Mouse (Mus musculus): Measurements from ENCODE around the gene Hist1h4k. TPM values are rescaled to one million over a fixed set of nuclear protein-coding genes. Genes with fewer than 3 reads are reported as not detected.
A peak's percentile ranks its signal among the peaks of the same experiment; 100 is the strongest.
"Not testable (repeated sequence)": the region's sequence is repeated elsewhere in the genome, so short reads cannot be mapped to it uniquely, and the experiment has no call there.

The Hist1h4k gene
- total RNA-seq, 1 experiment = 2,674 TPM

DNA sequence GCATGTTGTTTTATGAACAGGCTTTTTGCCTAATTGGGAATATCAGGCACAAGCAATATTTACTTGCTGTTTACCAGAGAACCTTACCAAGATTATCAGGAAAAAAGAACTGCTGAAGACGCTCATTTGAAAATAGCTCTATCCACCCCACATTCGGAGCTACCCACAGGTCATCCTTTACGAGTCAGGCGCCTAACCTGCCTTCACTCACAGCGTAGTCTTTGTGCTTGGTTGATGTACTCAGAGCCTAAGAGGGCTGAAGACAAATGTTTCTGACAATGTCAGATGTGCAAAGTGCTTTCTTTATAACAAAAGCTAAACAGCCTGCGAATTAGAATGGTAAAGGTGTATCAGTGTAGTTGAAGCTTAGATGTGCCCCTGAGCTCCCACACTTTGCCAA, 34.0 kb upstream of the Hist1h4k start:
- H3K27ac ChIP-seq (ENCODE audit: insufficient read depth, low read depth, low read length, poor library complexity, severe bottlenecking) = peak overlapping the region; percentile 40; the same call in 1 of the 2 replicates
- peaks cover 0 to 2% of the 10 kb centered on the region in 2 experiments; a peak in 2 of 4 replicates for H3K4me1 ChIP-seq (ENCODE audit: control insufficient read depth in 2 of 2, insufficient read depth in 2 of 2, low read length in 2 of 2, poor library complexity in 1 of 2)
- H3K9ac ChIP-seq (ENCODE audit: insufficient read depth, low read depth, low read length, poor library complexity, severe bottlenecking) = peak overlapping the region; percentile 38; the same call in 1 of the 2 replicates
- DNase-seq (ENCODE audit: low read depth, low spot score) = no peak
- no peaks in the 10 kb centered on the region for H3K36me3 ChIP-seq (ENCODE audit: control insufficient read depth, insufficient read depth, low read length, poor library complexity, severe bottlenecking)
- in situ Hi-C loops (cut with MboI; ENCODE audit: low sequenced_read_pairs in 2 of 2, unreplicated experiment in 2 of 2) = no loop called here
- no peak overlapping the region for H3K4me3 ChIP-seq (ENCODE audit: insufficient read depth in 1 of 2, low read depth in 1 of 2, low read length in 2 of 2, poor library complexity in 1 of 2, severe bottlenecking in 1 of 2)
- no peaks in the 10 kb centered on the region for H3K9me3 ChIP-seq (ENCODE audit: control insufficient read depth, insufficient read depth, low read depth, low read length)
- TF ChIP-seq HCFC1 (IDR thresholded peaks at IDR 0.05; ENCODE audit: borderline replicate concordance, insufficient read depth, low read length) (no peak), CHD2 (IDR thresholded peaks at IDR 0.05; ENCODE audit: low read depth, low read length) (no peak), ZNF384 (IDR thresholded peaks at IDR 0.05; ENCODE audit: low read depth, low read length) (no peak), ZC3H11A (IDR thresholded peaks at IDR 0.05; ENCODE audit: borderline replicate concordance, low read depth, low read length) (no peak), MAFK (IDR thresholded peaks at IDR 0.05; ENCODE audit: insufficient read depth, low read depth, low read length) (no peak)

DNA sequence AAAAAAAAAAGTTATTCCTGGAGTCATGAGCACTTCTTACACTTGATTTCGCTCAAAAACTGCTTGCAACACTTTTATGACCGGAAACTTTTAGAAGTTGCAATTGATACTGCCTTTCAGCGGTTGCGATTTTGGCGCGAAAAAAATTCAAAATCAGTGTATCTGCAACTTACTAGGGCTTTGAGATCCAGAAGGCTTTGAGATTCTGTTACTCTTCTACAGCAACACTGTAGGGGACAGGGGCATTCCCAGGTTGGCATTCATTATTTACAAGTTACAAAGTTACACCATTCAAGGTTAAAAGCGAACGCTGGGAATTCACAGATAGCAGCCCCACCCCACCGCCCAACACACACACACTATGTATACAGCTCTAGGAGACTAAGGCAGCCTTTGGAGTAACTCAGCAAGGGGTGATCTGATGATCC, 33.4 kb upstream of the Hist1h4k start:
- peaks cover 0 to 2% of the 10 kb centered on the region in 2 experiments; a peak in 2 of 4 replicates for H3K4me1 ChIP-seq (ENCODE audit: control insufficient read depth in 2 of 2, insufficient read depth in 2 of 2, low read length in 2 of 2, poor library complexity in 1 of 2)
- TF ChIP-seq CHD2 (IDR thresholded peaks at IDR 0.05; ENCODE audit: low read depth, low read length) = no peak
- TF ChIP-seq HCFC1 (IDR thresholded peaks at IDR 0.05; ENCODE audit: borderline replicate concordance, insufficient read depth, low read length) = no peak
- TF ChIP-seq MAFK (IDR thresholded peaks at IDR 0.05; ENCODE audit: insufficient read depth, low read depth, low read length) = no peak
- TF ChIP-seq ZC3H11A (IDR thresholded peaks at IDR 0.05; ENCODE audit: borderline replicate concordance, low read depth, low read length) = no peak
- peak; percentile 87 for TF ChIP-seq ZNF384 (IDR thresholded peaks at IDR 0.05; ENCODE audit: low read depth, low read length)
- in situ Hi-C loops (cut with MboI; ENCODE audit: low sequenced_read_pairs in 2 of 2, unreplicated experiment in 2 of 2) = no loop called here

DNA sequence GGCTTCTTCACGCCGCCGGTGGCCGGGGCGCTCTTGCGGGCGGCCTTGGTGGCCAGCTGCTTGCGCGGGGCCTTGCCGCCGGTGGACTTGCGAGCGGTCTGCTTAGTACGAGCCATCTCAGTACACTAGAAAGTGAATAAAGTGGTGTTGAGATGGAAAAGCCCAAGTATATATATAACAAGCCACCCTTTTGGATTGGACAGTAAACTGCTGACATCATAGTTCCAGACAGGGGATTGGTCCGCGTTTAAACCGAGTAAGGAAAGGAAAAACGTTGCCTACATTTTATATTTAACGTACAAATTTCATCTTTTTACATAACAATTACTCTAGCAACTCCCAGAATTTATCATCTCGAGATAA, 32.9 kb upstream of the Hist1h4k start, which contains the start of gene Hist1h3i:
Gene Hist1h3i, minus strand, starts transcription at position 116 of the 363 bp plus-strand sequence.
- DNase-seq (ENCODE audit: low read depth, low spot score) = peak; percentile 66
- peak within 1 kb of the TSS; percentile 74 for H3K27ac ChIP-seq (ENCODE audit: insufficient read depth, low read depth, low read length, poor library complexity, severe bottlenecking)
- TF ChIP-seq CHD2 (IDR thresholded peaks at IDR 0.05; ENCODE audit: low read depth, low read length) (no peak), MAFK (IDR thresholded peaks at IDR 0.05; ENCODE audit: insufficient read depth, low read depth, low read length) (peak; percentile 76; the same call in 1 of the 2 replicates)
- peaks cover 0 to 2% of the 10 kb centered on the region in 2 experiments; a peak in 2 of 4 replicates for H3K4me1 ChIP-seq (ENCODE audit: control insufficient read depth in 2 of 2, insufficient read depth in 2 of 2, low read length in 2 of 2, poor library complexity in 1 of 2)
- H3K4me3 ChIP-seq (ENCODE audit: insufficient read depth in 1 of 2, low read depth in 1 of 2, low read length in 2 of 2, poor library complexity in 1 of 2, severe bottlenecking in 1 of 2) = peak within 1 kb of the TSS; percentile 32 to 69
- no peaks in the 10 kb centered on the region for H3K9me3 ChIP-seq (ENCODE audit: control insufficient read depth, insufficient read depth, low read depth, low read length)
- peak within 1 kb of the TSS; percentile 79 for H3K9ac ChIP-seq (ENCODE audit: insufficient read depth, low read depth, low read length, poor library complexity, severe bottlenecking)
- H3K36me3 ChIP-seq (ENCODE audit: control insufficient read depth, insufficient read depth, low read length, poor library complexity, severe bottlenecking) = no peaks in the 10 kb centered on the region
- in situ Hi-C loops (cut with MboI; ENCODE audit: low sequenced_read_pairs in 2 of 2, unreplicated experiment in 2 of 2) = no loop called here

More for the DNA sequence above, 33.4 kb upstream of the Hist1h4k start:
- peak overlapping the region; percentile 13 to 30; a peak in 2 of 4 replicates for H3K4me3 ChIP-seq (ENCODE audit: insufficient read depth in 1 of 2, low read depth in 1 of 2, low read length in 2 of 2, poor library complexity in 1 of 2, severe bottlenecking in 1 of 2)
- H3K36me3 ChIP-seq (ENCODE audit: control insufficient read depth, insufficient read depth, low read length, poor library complexity, severe bottlenecking) = no peaks in the 10 kb centered on the region
- no peaks in the 10 kb centered on the region for H3K9me3 ChIP-seq (ENCODE audit: control insufficient read depth, insufficient read depth, low read depth, low read length)
- peak; percentile 58 for DNase-seq (ENCODE audit: low read depth, low spot score)
- peak overlapping the region; percentile 40; the same call in 1 of the 2 replicates for H3K27ac ChIP-seq (ENCODE audit: insufficient read depth, low read depth, low read length, poor library complexity, severe bottlenecking)
- H3K9ac ChIP-seq (ENCODE audit: insufficient read depth, low read depth, low read length, poor library complexity, severe bottlenecking) = peak overlapping the region; percentile 38; the same call in 1 of the 2 replicates

DNA sequence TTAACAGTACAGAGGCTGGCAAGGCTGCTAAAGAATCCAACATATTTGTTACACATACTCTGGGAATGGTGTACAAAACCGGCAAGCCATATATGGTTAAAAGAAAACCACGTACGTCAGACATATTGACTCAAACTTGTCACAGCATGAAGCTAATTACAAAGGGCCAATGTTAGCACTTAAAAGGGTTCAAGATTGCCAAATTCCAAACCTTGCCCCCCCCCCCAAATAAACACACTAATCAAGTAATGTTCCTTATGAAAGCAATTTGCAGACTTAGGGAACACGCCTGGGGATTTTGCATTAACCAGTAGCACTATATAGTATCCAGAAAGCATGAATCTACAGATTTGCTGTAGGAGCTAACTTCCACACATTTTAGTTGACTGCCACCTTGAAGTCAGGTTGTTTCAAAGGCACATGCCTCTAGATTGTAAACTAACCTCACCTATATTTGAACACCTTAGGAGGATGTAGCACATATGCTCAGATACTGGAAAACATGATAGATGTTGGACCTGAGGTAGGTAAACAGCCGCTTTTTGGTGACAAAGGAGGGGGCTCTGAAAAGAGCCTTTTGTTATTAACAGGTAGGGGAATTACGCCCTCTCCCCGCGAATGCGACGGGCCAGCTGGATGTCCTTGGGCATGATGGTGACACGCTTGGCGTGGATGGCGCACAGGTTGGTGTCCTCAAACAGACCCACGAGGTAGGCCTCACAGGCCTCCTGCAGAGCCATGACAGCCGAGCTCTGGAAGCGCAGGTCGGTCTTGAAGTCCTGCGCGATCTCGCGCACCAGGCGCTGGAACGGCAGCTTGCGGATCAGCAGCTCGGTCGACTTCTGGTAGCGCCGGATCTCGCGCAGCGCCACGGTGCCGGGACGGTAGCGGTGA, 32.3 kb upstream of the Hist1h4k start:
- Histone ChIP-seq H3K9ac (ENCODE audit: insufficient read depth, low read depth, low read length, poor library complexity, severe bottlenecking) (peak overlapping the region; percentile 79), H3K4me3 (ENCODE audit: insufficient read depth in 1 of 2, low read depth in 1 of 2, low read length in 2 of 2, poor library complexity in 1 of 2, severe bottlenecking in 1 of 2) (peak overlapping the region; percentile 32 to 69), H3K27ac (ENCODE audit: insufficient read depth, low read depth, low read length, poor library complexity, severe bottlenecking) (peak overlapping the region; percentile 74)
- DNase-seq (ENCODE audit: low read depth, low spot score); H3K4me1 ChIP-seq (ENCODE audit: control insufficient read depth in 2 of 2, insufficient read depth in 2 of 2, low read length in 2 of 2, poor library complexity in 1 of 2); H3K9me3 ChIP-seq (ENCODE audit: control insufficient read depth, insufficient read depth, low read depth, low read length); in situ Hi-C loops (cut with MboI; ENCODE audit: low sequenced_read_pairs in 2 of 2, unreplicated experiment in 2 of 2); H3K36me3 ChIP-seq (ENCODE audit: control insufficient read depth, insufficient read depth, low read length, poor library complexity, severe bottlenecking): not testable (repeated sequence)
- 0 out of 2 replicates have a peak, but pooled peaks have one; percentile 16 for TF ChIP-seq HCFC1 (IDR thresholded peaks at IDR 0.05; ENCODE audit: borderline replicate concordance, insufficient read depth, low read length)
